Mouse (Mus musculus): ENCODE results near the gene Slc7a7. TPM values are rescaled to one million over a fixed set of nuclear protein-coding genes. Genes with fewer than 3 reads are reported as not detected.

The Slc7a7 gene
- polyA plus RNA-seq, 1 experiment from 2014 or later: 4.5 TPM

DNA sequence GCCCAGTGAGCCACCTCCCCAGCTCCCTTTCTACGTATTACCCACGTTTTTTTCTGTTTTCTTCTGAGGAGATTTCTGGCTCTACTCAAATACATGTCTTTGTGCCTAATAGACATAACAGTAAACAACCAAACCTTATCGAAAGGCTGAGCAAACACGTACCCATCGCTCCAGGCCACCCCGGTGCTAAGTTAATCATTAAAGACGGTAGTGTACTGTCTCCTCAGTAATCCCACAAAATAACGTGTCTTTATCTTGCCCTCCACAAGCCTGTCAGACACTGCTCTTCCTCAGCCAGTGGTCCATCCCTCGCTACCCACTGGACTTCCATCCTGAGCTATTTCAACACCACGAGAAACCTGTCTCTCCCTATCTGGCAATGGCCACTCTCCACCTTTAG lies 35.8 kb downstream of the Slc7a7 start:
- no peak for ATAC-seq (ENCODE audit: low FRiP score, low read depth)
- H3K27ac ChIP-seq (replicated peaks): no peak overlapping the region
- 74% methylated on average over 10 of the region's 10 CpGs for WGBS

DNA sequence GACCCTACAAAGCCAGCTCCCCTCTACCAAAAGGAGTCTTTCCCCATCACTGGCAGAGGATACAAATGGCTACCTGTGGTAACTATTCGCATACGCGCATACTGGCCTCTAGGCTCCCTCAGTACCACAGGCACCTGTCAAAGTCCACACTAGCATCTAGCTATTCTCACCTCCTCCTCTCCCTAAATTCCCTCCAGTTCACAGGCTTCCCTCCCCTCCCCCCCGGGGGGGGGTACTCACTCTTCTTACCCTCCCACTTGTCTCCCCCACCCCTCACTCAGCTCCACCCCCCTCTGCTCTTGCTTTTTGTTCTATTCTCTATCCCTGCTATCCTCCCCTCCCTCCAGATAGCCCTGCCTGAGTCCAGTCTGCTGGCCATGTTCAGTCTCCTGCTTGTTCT lies 37.0 kb downstream of the Slc7a7 start:
- WGBS: 76% methylated on average over 4 of the region's 4 CpGs

More for the DNA sequence above, 35.8 kb downstream of the Slc7a7 start:
- Histone ChIP-seq H3K9ac (no peak overlapping the region), H3K9me3 (no peaks in the 10 kb centered on the region), H3K4me3 (no peak overlapping the region), H3K27me3 (no peaks in the 10 kb centered on the region), H3K4me1 (replicated peaks) (no peaks in the 10 kb centered on the region), H3K4me2 (no peak overlapping the region), H3K36me3 (no peaks in the 10 kb centered on the region)

DNA sequence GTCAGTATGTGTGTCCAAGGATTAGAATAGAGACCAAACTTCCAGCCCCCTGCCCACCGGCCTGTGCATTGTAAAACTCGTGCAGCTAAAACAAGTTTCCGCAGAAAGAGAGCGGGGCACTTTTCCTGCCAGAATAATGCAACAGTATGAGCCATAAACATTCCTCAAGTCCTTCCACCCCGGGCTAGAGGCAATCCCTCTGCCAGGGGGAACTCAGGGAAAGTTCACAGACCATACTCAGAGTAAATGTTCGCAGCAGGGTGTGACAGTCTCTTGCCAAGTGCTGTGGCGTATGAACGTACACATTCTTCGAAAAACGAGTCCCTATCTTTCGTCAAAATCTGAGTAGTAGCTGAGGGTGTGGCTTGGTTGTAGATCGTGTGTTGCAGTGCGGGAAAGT lies 38.0 kb downstream of the Slc7a7 start:
- Histone ChIP-seq H3K4me3 (no peak overlapping the region), H3K4me1 (replicated peaks) (no peaks in the 10 kb centered on the region), H3K9me3 (no peaks in the 10 kb centered on the region), H3K36me3 (no peaks in the 10 kb centered on the region), H3K9ac (no peak overlapping the region), H3K27me3 (no peaks in the 10 kb centered on the region), H3K4me2 (no peak overlapping the region), H3K27ac (replicated peaks) (no peak overlapping the region)
- ATAC-seq (ENCODE audit: low FRiP score, low read depth): no peak
- 79% methylated on average over 13 of the region's 13 CpGs for WGBS

More for the DNA sequence above, 37.0 kb downstream of the Slc7a7 start:
- H3K27me3 ChIP-seq: no peaks in the 10 kb centered on the region
- ATAC-seq (ENCODE audit: low FRiP score, low read depth): no peak
- H3K4me3 ChIP-seq: no peak overlapping the region
- no peaks in the 10 kb centered on the region for H3K4me1 ChIP-seq (replicated peaks)
- no peak overlapping the region for H3K4me2 ChIP-seq
- H3K27ac ChIP-seq (replicated peaks): no peak overlapping the region
- H3K9ac ChIP-seq: no peak overlapping the region
- no peaks in the 10 kb centered on the region for H3K36me3 ChIP-seq
- no peaks in the 10 kb centered on the region for H3K9me3 ChIP-seq

DNA sequence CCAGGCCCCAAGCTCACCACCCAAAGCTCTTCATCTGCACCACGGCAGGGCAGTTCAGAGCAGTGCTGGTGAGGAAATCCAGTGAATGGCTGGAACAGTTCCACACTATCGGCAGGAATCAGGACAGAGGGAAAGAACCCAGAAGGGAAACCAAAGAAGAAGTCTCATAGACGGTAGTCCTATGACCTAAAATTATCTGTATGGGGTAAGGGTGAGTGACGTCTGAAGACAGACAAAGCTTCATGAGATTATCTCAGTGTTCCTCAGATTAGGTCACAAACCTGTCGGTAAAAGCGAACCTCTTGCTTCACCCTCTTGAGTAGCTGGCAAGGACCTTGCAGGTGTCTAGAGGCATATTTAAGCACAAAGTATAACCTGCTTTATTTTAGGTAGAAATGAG lies 40.4 kb downstream of the Slc7a7 start:
- ATAC-seq (ENCODE audit: low FRiP score, low read depth): no peak
- Histone ChIP-seq H3K27ac (replicated peaks) (no peak overlapping the region), H3K4me2 (no peak overlapping the region), H3K27me3 (no peaks in the 10 kb centered on the region), H3K4me3 (no peak overlapping the region), H3K36me3 (no peaks in the 10 kb centered on the region), H3K9me3 (no peaks in the 10 kb centered on the region), H3K9ac (no peak overlapping the region), H3K4me1 (replicated peaks) (no peaks in the 10 kb centered on the region)
- 88% methylated on average over 6 of the region's 6 CpGs for WGBS

DNA sequence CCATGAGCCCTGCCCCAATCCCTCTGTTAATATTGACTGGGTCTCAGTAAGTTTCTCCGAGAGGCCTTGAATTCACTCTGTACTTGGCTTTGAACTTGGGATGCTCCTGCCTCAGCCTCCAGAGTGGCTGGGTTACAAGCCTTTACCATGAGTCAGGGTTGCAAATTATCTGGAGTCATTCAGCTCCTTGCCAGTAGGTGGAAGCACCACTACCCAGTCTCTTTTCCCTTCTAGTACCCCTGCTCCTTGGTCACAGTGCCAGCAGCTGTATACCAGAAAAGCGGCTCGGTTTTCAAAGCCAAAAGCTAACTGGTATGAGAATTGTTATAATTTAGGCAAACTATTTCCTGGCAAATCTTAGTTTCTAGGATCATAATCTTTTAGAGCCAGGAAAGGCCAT lies 41.7 kb downstream of the Slc7a7 start:
- H3K4me1 ChIP-seq (replicated peaks): no peaks in the 10 kb centered on the region
- no peak overlapping the region for H3K9ac ChIP-seq
- no peaks in the 10 kb centered on the region for H3K27me3 ChIP-seq
- ATAC-seq (ENCODE audit: low FRiP score, low read depth): no peak
- H3K9me3 ChIP-seq: no peaks in the 10 kb centered on the region
- WGBS: 71% methylated on average over 3 of the region's 3 CpGs
- H3K27ac ChIP-seq (replicated peaks): no peak overlapping the region
- H3K4me2 ChIP-seq: no peak overlapping the region
- H3K4me3 ChIP-seq: no peak overlapping the region
- H3K36me3 ChIP-seq: no peaks in the 10 kb centered on the region

DNA sequence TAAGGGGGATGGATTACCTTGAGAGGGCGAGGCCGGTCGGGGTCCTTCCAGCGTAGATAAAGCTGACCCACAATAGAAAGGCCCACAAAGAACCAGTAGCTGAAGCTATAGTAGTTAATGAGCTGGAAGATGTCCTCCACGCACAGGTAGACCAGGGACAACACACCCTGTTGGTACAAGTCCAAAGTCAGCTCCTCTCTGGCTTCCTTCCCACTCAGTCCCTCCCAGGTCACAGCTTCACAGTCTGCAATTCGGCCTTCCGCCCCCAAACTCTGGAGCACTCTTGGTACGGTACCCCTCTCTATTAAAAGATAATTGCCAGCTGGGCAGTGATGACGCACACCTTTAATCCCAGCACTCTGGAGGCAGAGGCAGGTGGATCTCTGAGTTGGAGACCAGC lies 44.7 kb downstream of the Slc7a7 start:
- H3K4me1 ChIP-seq (replicated peaks): no peaks in the 10 kb centered on the region
- ATAC-seq (ENCODE audit: low FRiP score, low read depth): no peak
- no peaks in the 10 kb centered on the region for H3K9me3 ChIP-seq
- 95% methylated on average over 9 of the region's 9 CpGs for WGBS
- no peaks in the 10 kb centered on the region for H3K27me3 ChIP-seq
- H3K4me2 ChIP-seq: no peak overlapping the region
- peaks cover 29% of the 10 kb centered on the region for H3K36me3 ChIP-seq
- no peak overlapping the region for H3K4me3 ChIP-seq
- no peak overlapping the region for H3K27ac ChIP-seq (replicated peaks)
- H3K9ac ChIP-seq: no peak overlapping the region

DNA sequence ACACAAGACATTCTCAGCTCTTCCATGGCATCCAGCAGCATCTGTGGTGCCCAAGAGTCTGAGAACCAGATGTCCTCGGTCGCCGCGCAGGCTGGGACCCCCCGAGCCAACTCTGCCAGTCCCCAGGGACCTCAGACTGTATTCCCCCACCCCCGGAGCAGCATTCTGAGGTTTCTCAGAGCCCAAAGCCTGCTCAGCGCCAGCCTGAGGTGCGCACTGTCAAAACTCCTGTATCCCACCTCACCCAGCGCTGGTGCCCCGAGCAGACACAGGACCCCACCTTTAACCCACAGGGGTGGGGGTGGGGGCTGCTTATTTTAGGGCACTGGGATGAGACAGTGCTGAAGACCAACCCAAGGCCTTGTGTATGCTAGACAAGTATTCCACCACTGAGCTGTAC lies 46.1 kb downstream of the Slc7a7 start:
- Histone ChIP-seq H3K27me3 (no peaks in the 10 kb centered on the region), H3K4me3 (no peak overlapping the region), H3K4me2 (no peak overlapping the region), H3K27ac (replicated peaks) (no peak overlapping the region), H3K9me3 (no peaks in the 10 kb centered on the region), H3K4me1 (replicated peaks) (no peaks in the 10 kb centered on the region), H3K9ac (no peak overlapping the region), H3K36me3 (peaks cover 44% of the 10 kb centered on the region)
- peak; percentile 46; the same call in 1 of the 2 replicates for ATAC-seq (ENCODE audit: low FRiP score, low read depth)
- WGBS: 98% methylated on average over 10 of the region's 10 CpGs

DNA sequence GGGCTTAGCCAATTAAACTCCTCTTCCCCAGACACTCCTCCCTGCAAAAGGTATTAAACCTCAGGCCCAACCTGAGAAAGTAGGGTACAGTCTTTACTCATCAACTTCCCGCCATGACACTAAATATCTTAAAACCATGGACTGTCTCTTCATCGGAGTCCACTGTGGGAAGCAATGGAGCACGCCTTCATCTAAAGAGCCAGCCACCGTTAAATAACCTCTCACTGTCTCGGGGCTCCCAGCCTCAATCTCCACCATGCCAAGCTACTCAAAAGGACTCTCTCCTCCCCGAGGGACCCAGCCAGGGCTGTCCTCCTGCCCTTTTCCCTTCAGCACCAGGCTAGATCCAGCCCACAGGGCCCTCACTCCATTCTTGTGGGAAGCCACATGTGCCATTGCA lies 47.0 kb downstream of the Slc7a7 start:
- H3K9ac ChIP-seq: no peak overlapping the region
- peaks cover 44% of the 10 kb centered on the region for H3K36me3 ChIP-seq
- no peak for ATAC-seq (ENCODE audit: low FRiP score, low read depth)

DNA sequence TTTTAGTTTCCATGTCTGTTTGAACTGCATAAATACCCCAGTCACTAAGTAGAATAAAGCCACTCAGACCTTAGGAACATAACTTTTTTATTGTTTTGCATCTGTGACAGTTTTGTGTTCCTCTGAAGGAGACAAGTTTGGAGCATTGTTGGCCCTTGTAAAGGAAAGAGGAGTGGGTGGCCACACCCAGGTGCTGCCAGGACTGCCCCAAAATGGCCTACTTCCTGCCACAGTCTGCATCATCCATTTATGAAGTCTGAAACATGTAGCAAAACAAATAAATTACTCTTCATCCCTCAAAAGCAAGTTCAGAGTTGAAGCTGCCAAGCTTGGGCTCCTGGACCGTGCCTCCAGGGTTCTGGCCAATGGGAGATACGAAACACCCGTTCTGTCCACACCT lies 48.2 kb downstream of the Slc7a7 start:
- H3K27ac ChIP-seq (replicated peaks): no peak overlapping the region
- H3K4me1 ChIP-seq (replicated peaks): no peaks in the 10 kb centered on the region
- H3K36me3 ChIP-seq: peaks cover 53% of the 10 kb centered on the region
- H3K9ac ChIP-seq: no peak overlapping the region
- H3K27me3 ChIP-seq: no peaks in the 10 kb centered on the region
- H3K4me3 ChIP-seq: no peak overlapping the region
- WGBS: 99% methylated on average over 3 of the region's 3 CpGs
- no peak overlapping the region for H3K4me2 ChIP-seq
- H3K9me3 ChIP-seq: no peaks in the 10 kb centered on the region
- ATAC-seq (ENCODE audit: low FRiP score, low read depth): no peak

More for the DNA sequence above, 47.0 kb downstream of the Slc7a7 start:
- Histone ChIP-seq H3K27me3 (no peaks in the 10 kb centered on the region), H3K27ac (replicated peaks) (no peak overlapping the region), H3K4me1 (replicated peaks) (no peaks in the 10 kb centered on the region), H3K9me3 (no peaks in the 10 kb centered on the region), H3K4me3 (no peak overlapping the region), H3K4me2 (no peak overlapping the region)
- WGBS: 92% methylated on average over 6 of the region's 6 CpGs

DNA sequence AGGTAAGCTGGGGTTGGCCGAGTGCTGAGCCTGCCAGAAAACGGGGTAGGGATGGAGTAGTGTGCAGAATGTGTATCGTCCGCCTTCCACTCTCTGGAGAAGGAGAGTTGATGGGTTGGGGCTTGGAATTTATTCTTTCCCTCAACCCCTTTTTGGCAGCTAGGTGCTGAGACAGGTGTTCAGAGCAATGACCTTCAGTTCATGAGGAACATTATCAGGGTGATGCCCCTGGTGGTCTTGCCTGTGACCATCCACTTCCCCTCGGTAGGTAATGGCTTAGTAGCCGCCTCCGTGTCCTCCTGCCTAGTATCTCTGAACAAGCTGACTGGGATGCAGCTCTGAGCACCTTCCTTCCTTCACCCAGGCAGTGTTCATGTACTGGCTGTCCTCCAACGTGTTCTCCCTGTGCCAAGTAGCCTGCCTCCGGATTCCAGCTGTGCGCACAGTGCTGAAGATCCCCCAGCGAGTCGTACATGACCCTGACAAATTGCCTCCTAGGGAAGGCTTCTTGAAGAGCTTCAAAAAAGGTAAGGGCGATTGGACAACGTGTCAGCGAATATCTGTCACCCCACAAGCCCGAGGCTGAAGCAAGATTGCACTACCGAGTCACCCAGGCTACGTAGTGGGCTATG lies 50.0 kb downstream of the Slc7a7 start:
- peaks cover 6% of the 10 kb centered on the region for H3K4me1 ChIP-seq (replicated peaks)
- no peak overlapping the region for H3K4me3 ChIP-seq
- no peak overlapping the region for H3K27ac ChIP-seq (replicated peaks)
- H3K4me2 ChIP-seq: no peak overlapping the region
- H3K9ac ChIP-seq: no peak overlapping the region
- 89% methylated on average over 18 of the region's 18 CpGs for WGBS
- no peak for ATAC-seq (ENCODE audit: low FRiP score, low read depth)
- peaks cover 66% of the 10 kb centered on the region for H3K36me3 ChIP-seq
- H3K9me3 ChIP-seq: no peaks in the 10 kb centered on the region
- no peaks in the 10 kb centered on the region for H3K27me3 ChIP-seq

DNA sequence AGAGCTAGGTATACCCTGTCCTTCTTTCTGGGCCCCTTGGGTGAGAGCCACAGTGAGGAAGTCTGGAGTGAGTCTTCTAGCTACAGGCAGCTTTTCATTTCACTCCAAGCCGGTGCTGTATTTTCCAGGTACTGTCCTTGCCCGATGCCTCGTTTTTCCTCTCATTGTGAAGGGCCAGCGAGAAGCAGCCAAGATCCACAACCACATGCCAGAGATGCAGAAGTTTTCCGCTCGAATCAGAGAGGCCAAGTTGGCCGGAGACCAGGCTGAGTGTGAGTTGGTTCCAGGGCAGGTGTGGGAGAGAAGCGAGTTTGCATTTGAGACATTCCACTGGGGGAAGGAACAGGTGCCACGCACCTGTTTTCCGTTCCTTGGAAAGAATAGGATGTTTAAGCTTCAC lies 51.0 kb downstream of the Slc7a7 start:
- 96% methylated on average over 10 of the region's 10 CpGs for WGBS
- H3K4me1 ChIP-seq (replicated peaks): peaks cover 16% of the 10 kb centered on the region
- H3K27me3 ChIP-seq: no peaks in the 10 kb centered on the region
- H3K9ac ChIP-seq: no peak overlapping the region
- no peak overlapping the region for H3K27ac ChIP-seq (replicated peaks)
- peaks cover 66% of the 10 kb centered on the region for H3K36me3 ChIP-seq
- no peak overlapping the region for H3K4me2 ChIP-seq
- H3K9me3 ChIP-seq: no peaks in the 10 kb centered on the region
- H3K4me3 ChIP-seq: no peak overlapping the region
- ATAC-seq (ENCODE audit: low FRiP score, low read depth): no peak

DNA sequence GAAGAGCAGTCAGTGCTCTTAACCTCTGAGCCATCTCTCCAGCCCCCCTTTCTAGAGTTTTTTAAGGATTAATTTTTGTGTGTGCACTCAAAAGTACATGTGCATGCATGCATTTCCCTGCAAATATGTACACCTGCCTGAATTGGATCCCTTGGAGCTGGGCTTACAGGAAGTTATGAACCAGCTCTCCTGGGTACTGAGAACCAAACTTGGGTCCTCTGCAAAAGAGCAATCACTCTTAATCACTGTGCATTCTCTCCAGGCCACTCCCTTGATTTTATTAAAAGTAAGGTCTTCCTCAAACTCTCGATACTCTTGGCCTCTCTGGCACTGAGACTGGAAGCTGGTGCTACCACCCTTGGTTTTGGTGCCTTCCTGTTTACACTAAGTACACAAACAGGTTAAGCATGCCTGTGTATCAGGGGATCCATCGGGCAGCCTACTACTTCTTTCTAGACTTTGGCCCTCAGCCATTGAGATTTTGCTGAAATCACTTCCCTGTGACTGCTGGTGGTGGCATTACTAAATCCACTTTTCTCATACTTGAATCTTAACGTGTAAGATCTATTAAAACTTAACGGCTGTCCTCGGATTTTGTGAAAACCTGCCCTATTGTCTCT lies 52.4 kb downstream of the Slc7a7 start:
- 95% methylated on average over 5 of the region's 5 CpGs for WGBS

DNA sequence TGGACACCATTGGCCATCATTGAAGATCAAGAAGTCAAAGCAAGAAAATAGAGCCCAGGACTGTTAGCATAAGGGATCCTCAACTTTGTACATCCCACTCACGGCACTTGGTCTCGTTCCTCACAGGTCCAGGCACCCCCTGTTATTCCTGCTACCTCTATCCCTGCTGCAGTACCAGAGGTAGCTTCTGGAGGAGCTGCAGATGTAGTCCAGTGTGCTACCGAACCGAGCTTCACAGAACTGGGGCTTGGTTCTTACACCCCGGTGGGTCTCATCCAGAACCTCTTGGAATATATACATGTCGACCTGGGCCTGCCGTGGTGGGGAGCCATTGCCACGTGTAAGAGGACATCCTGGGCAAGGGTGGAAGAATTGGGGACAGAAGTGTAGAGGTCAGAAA lies 54.4 kb downstream of the Slc7a7 start:
- 96% methylated on average over 8 of the region's 8 CpGs for WGBS

More for the DNA sequence above, 52.4 kb downstream of the Slc7a7 start:
- ATAC-seq (ENCODE audit: low FRiP score, low read depth): no peak
- no peak overlapping the region for H3K9ac ChIP-seq
- peaks cover 18% of the 10 kb centered on the region for H3K4me1 ChIP-seq (replicated peaks)
- H3K9me3 ChIP-seq: no peaks in the 10 kb centered on the region
- no peak overlapping the region for H3K4me2 ChIP-seq
- peaks cover 59% of the 10 kb centered on the region for H3K36me3 ChIP-seq
- H3K4me3 ChIP-seq: no peak overlapping the region
- no peaks in the 10 kb centered on the region for H3K27me3 ChIP-seq
- H3K27ac ChIP-seq (replicated peaks): no peak overlapping the region

More for the DNA sequence above, 54.4 kb downstream of the Slc7a7 start:
- Histone ChIP-seq H3K4me3 (no peak overlapping the region), H3K4me2 (0 out of 2 replicates have a peak overlapping the region, but pooled peaks have one; percentile 77), H3K4me1 (replicated peaks) (peaks cover 18% of the 10 kb centered on the region), H3K9me3 (no peaks in the 10 kb centered on the region), H3K27me3 (no peaks in the 10 kb centered on the region), H3K36me3 (peaks cover 39% of the 10 kb centered on the region), H3K9ac (no peak overlapping the region), H3K27ac (replicated peaks) (no peak overlapping the region)
- no peak for ATAC-seq (ENCODE audit: low FRiP score, low read depth)
